Mouse (Mus musculus) layer of hippocampus, postnatal 14 days (tissue): ENCODE results near the gene Cadm1. TPM values are rescaled to one million over a fixed set of nuclear protein-coding genes. Genes with fewer than 3 reads are reported as not detected.

Source experiments
- DNase-seq, 2 experiments: peaks; one replicate each; pipeline ENCODE4 v3.0.0; 2021 to 2022; ENCODE audit warnings: low spot score in 2 of 2, mixed read lengths in 1 of 2
- total RNA-seq, 2 experiments: library from RNA; stranded (reverse); gene quantifications; 2 replicates each; pipeline ENCODE4 v1.2.3; 2021

The Cadm1 gene
- total RNA-seq, 2 experiments from 2014 or later, result 219 to 257 TPM

- DNase-seq, result no peak
Observed at GRCm38 (mm10) chr9:47856311-47856710, 326.3 kb downstream of the Cadm1 start.

- DNase-seq, result no peak
Observed at GRCm38 (mm10) chr9:47857235-47857634, 327.3 kb downstream of the Cadm1 start.

- no peak for DNase-seq
Observed at GRCm38 (mm10) chr9:47858134-47858533, 328.2 kb downstream of the Cadm1 start.

- no peak for DNase-seq
Observed at GRCm38 (mm10) chr9:47858778-47859395, 328.9 kb downstream of the Cadm1 start.

DNA sequence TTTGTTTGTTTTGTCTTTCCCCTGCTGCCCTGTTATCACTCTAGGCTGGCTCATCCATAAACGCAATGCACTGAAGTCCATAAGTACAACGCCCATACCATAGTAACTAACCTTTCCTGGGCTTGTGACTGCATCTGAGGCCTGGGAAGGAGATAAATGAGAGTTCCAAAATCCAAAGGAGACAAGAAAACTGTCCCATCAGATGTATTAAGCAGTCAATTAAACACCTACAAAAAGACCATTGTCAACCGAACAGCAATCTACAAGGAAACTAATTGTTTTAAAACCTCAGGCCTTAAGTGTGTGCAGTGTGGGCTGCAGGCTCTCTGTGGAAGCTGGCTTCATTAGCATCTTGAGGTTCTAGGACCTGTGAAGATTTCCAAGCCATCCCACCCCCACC lies 331.0 kb downstream of the Cadm1 start:
- no peak for DNase-seq

DNA sequence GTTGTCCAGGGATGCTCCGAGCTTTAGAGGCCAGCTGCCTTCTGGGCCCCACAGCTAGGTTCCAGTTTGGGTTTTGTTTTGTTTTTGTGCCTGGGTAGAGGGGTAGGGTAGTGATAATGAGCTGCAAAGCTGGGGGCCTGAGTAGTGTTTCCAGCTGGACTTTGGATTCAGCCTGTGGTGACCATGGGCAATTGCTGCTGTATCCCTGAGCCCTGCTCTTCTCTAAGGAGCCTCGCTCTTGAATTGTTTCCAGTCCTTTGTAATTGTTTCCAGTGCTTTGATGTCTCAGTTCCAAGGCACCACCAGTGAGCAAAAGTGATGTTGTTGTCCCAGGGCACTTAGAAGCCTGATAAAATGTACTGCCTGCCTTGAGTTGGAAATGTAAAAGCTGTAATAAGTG lies 331.8 kb downstream of the Cadm1 start:
- DNase-seq, result no peak

- DNase-seq, result no peak
Observed at GRCm38 (mm10) chr9:47866001-47866400, 336.0 kb downstream of the Cadm1 start.

DNA sequence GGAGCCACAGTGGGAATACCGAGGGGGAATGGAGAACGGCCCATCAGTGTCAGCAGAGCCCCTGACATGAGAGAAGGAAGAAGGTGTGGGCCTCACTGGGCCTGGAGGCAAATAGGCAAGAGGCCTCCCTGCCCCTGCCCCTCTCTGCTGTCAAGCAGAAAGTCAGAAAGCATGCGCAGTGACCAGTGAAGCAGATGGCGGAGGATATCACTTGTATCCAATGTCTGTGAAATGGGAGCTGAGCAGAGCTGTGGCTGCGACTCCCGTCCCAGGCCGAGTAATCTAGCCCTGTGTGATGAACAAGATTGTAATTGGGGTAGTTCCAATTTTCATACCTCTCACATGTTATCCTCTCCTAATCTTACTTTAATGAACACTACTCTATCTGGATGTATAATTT lies 337.5 kb downstream of the Cadm1 start:
- no peak for DNase-seq

DNA sequence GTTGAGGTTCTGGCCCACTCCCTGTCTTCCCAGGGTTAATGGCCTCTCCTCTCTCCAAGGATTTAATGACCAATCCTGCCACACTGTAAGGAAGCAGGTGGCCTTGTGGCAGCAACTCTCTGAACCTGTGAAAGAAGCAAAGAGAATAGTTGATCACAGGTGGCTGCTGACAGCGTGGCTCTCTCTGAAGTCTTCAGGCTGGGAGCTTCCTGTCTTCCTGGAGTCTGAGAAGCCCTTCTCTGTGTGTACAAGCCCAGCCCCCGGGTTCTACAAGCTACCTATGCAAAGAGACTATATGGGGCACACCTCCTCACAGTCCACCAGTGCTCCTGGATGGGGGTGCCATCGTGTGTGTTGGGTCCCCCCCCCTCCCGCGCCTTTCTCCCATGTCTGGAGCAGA lies 339.7 kb downstream of the Cadm1 start:
- no peak for DNase-seq

DNA sequence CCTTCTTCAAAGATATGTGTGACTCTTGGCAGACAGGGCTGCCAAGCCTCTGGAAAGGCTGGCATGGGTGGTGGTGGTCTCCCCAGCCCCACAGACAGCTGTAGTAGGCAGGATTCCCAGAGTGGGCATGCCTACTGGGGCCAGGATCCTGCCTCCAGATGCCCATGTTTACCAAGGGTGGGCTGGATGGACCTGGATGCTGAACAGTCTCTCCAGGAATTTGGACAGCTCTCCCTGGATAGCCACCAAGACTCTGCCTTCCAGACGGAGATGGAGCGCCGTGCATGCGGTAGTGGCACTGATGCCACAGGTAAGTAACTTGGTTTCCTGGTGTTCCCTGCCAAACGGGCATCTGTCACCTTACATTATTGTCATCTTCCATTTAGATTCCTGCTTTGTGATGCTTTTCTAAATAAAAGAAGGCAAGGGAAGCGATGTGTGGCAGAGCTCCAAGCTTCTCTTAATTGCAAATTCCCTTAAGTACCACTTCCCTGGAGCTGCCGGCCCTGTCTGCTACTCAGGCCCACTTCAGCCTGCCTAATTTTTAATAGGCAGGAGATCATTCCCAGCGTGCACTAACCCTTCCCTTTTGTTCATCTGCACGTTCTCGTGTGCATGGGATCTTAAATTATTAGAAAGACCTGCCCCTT lies 346.7 kb downstream of the Cadm1 start:
- DNase-seq, result peak in 1 of 2 experiments; percentile 15

GRCm38 (mm10) chr9:47880171-47880570 lies 350.2 kb downstream of the Cadm1 start:
- DNase-seq, result no peak

GRCm38 (mm10) chr9:47882372-47882771 lies 352.4 kb downstream of the Cadm1 start:
- no peak for DNase-seq

GRCm38 (mm10) chr9:47891721-47892120 lies 361.7 kb downstream of the Cadm1 start:
- no peak for DNase-seq

DNA sequence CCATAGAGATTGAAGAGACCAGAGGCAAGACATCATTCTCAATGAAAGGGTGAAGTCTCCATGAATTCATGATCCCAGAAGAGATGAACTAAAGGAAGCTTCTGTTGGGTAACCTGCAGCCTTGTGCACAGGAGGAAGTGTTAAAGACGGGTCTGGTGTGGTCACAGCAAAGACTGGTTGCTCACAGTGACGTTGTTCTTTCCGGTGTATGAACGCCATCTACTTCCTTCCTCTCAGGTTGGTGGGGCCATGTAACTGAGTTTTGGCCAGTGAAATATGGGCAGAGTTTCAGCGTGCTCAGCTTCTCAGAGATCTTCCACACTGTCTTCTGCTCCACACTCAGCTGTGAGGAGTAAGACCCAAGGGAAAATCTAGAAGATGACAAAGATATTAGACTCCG lies 363.0 kb downstream of the Cadm1 start:
- DNase-seq, result no peak

GRCm38 (mm10) chr9:47894096-47894495 lies 364.1 kb downstream of the Cadm1 start:
- no peak for DNase-seq

DNA sequence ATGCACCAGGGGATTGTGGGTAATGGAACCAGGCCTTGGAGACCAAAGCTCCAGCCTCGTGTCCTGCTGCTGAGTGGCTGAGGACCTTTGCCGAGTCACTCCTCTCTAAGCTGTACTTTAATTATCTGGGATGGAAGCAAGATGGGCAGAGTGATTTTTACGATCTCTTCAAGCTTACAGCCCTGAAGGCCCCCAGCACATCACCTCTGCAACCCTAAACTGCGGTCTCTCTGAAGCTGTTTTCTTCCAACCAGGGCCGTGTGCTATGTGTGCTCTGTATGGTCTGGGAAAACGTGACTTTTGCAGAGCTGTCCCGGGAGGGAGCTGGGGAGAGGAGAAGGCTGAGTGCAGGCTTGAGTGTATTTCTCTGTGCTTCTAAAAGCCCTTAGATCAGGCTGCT lies 364.7 kb downstream of the Cadm1 start:
- no peak for DNase-seq

DNA sequence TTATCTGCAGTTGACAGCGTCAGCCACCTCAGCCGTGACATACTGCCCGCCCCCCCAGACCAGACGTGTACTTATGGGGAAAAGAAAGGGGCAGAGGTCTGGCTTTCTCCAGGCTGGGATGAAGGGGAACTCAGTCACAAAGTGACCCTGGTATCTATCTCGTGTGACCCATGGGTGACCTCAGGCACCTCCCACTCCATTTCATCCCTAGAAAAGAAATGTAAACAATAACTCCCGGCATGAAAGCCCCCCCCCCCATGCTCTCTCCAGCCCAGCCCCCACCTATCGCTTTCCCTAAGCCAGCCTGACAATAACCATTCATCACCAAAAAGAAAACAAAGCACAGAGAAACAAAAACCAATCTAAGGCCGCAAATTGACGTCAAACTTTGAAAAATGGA lies 365.1 kb downstream of the Cadm1 start:
- DNase-seq, result no peak

DNA sequence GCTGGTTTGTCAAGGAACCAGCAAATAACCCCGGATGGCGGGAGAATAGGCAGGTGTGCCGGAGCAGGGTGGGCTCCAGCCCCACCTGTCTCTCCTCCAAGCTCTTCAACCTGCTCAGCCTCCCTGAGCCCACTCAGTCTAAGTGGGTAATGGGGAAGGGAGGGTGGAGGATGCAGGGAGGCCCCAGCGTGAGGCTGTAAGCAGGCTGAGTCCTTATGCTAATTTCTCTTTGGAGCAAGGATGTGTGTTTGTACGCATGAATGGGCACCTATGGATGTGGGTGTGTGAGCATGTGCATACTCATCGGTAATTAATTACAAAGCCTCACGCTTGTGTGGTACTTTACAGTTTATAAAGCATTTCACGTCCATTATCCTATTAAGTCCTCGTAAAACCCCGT lies 370.8 kb downstream of the Cadm1 start:
- no peak for DNase-seq

- DNase-seq, result no peak
Observed at GRCm38 (mm10) chr9:47903661-47904060, 373.7 kb downstream of the Cadm1 start.

- DNase-seq, result no peak
Observed at GRCm38 (mm10) chr9:47904339-47904922, 374.5 kb downstream of the Cadm1 start.

DNA sequence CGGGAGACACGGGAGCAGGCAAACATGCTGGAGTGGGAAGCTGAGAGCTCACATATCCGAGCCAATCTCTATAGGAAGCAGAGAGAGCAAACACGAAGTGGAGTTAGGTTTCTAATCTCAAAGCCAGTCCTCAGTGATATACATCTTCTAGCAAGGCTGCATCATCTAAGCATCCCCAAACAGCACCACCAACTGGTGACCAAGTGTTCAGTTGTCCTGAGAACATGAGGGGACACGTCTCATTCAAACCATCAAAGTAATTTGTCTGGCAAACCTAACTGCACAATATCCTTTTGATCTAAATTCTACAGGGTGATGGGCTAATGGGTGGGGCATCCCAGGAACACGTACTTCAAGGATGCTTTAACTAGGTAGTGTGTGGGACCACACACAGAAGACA lies 376.5 kb downstream of the Cadm1 start:
- DNase-seq, result no peak
